Mouse (Mus musculus) frontal cortex, adult (tissue): ENCODE measurements at regions not wholly inside any gene's neighbourhood (a gene's known extent, or its start where the extent isn't known, plus 50 kb on each side); places are given as distances from the start of the nearest gene placed in this dataset.
A peak's percentile ranks its signal among the peaks of the same experiment; 100 is the strongest.

ENCODE experiments used
- ATAC-seq: cut with Nextera tagmentation; 2 replicates; pipeline ENCODE4 v1.9.2; 2017; ENCODE audit warnings: mild to moderate bottlenecking, moderate library complexity, mixed read lengths; ENCODE audit not compliant: low TSS enrichment

DNA sequence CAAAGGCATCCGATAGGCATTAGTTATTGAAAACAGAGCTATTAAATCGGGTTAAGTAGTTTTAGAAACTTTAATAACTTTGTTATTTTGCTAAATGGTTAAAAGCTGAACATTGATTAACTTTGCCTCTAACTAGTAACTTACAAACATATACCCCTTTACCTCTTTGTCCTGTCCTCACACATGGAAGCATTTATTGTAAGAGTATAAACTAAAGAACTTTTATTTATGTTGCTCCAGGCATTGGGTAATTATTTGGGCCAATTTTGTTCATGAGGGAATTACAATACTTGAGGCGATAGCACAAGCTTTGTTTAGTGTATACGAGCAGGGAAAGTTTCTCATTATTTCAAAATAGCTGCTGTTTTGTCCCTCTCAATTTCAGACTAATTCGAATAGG, 328.4 kb upstream of the Gm9008 start:
- ATAC-seq: no peak

DNA sequence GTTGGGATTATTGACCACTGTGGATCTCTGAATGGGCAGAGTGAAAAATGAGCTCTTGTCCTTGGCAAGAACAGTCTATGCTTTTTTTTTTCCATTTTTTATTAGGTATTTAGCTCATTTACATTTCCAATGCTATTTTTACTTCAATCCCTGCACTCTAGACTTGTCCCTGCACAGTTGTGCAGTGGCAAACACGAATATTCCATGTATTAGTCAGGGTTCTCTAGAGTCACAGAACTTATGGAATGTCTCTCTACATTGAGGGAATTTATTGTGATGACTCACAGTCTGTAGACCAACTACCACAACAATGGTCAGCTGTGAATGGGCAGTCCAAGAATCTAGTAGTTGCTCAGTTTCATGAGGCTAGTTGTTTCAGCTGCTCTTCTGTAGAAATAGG, 305.4 kb upstream of the Gm9008 start:
- ATAC-seq: no peak

DNA sequence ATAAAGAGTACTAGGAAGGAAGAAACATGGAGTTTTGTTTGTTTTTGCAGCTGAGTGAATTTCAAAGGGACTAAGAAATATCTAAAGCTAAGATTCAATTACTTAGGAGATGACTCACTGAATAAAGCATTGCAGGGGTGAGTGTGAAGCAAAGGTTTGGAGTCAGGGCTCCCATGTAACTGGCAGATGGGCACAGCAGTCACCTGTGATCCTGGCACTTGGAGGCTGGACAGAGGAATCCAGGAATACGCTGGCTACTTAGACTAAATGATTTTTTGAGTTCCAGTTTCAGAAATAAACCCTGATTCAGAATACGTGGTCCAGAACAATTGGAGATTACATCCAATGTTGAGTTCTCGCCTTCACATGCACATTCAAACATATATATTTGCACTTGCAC, 282.6 kb upstream of the Gm9008 start:
- no peak for ATAC-seq

DNA sequence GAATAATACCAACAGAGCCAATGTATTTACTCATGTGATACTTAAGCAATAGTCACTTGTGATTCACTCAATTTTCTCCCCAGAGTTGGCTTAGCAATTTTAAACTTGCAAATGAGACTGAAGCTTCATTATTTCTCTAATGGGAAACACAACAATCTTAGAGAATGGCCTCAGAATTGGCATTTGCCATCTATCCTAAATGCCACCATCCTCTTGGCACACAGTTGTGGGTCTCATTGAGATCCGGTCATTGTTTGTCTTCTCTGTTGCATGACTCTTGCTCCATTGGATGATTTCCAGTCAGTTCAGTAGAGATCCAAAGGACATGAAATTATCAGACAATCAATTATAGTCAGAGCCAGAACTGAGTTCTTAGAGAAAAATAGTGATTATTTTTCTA, 280.6 kb upstream of the Gm9008 start:
- no peak for ATAC-seq

- ATAC-seq: no peak
These were observed 279.5 kb upstream of the Gm9008 start for GRCm38 (mm10) chr6:76777080-76777479.

- ATAC-seq: peak; percentile 73
These were observed 266.3 kb upstream of the Gm9008 start for GRCm38 (mm10) chr6:76763852-76764251.

GRCm38 (mm10) chr6:76754867-76755266, 257.3 kb upstream of the Gm9008 start:
- peak; percentile 94 for ATAC-seq
